Mouse (Mus musculus) forebrain, postnatal 0 days (tissue): ENCODE data around the gene Zfp92. TPM values are rescaled to one million over a fixed set of nuclear protein-coding genes. Genes with fewer than 3 reads are reported as not detected.
"Not testable (repeated sequence)": the region's sequence is repeated elsewhere in the genome, so short reads cannot be mapped to it uniquely, and the experiment has no call there.

Source experiments
- ATAC-seq: fragments of 200-750 bp; cut with Nextera tagmentation; 2 replicates; pipeline ENCODE4 v1.8.0; 2017; ENCODE audit warnings: mild to moderate bottlenecking, moderate library complexity
- DNase-seq: peaks from one replicate; pipeline ENCODE4 v3.0.0-alpha.2; 2015
- H3K27ac ChIP-seq: fragments of 300-500 bp; sonication (generic); 2 replicates; pipeline ENCODE4 v1.5.1; 2014; ENCODE audit warnings: low read depth, mild to moderate bottlenecking, antibody characterized with exemption, low read length, moderate library complexity, mixed read lengths
- H3K27me3 ChIP-seq: fragments of 300-500 bp; sonication (generic); 2 replicates; pipeline ENCODE4 v1.6.1; 2014; ENCODE audit warnings: mild to moderate bottlenecking, low read length, mixed read lengths; ENCODE audit not compliant: insufficient read depth
- H3K36me3 ChIP-seq: fragments of 300-500 bp; sonication (generic); 2 replicates; pipeline ENCODE4 v1.6.1; 2014; ENCODE audit warnings: mild to moderate bottlenecking, moderate library complexity; ENCODE audit not compliant: insufficient read depth
- H3K4me1 ChIP-seq: fragments of 300-500 bp; sonication (generic); 2 replicates; pipeline ENCODE4 v1.6.1; 2014; ENCODE audit warnings: antibody characterized with exemption; ENCODE audit not compliant: insufficient read depth
- H3K4me2 ChIP-seq: fragments of 300-500 bp; sonication (generic); 2 replicates; pipeline ENCODE4 v1.6.1; 2014; ENCODE audit warnings: low read depth, mild to moderate bottlenecking, moderate library complexity
- H3K4me3 ChIP-seq: fragments of 300-500 bp; sonication (generic); 2 replicates; pipeline ENCODE4 v1.5.1; 2014; ENCODE audit warnings: low read depth, low read length, mixed read lengths
- H3K9ac ChIP-seq: fragments of 300-500 bp; sonication (generic); 2 replicates; pipeline ENCODE4 v1.6.1; 2014; ENCODE audit warnings: mild to moderate bottlenecking
- H3K9me3 ChIP-seq: fragments of 300-500 bp; sonication (generic); 2 replicates; pipeline ENCODE4 v1.6.1; 2016; ENCODE audit warnings: low read length
- CTCF ChIP-seq: sonication (generic); IDR thresholded peaks from 2 replicates; pipeline ENCODE4 v1.5.1; 2016; ENCODE audit warnings: antibody characterized with exemption, control low read depth, low read depth
- WGBS: fragments of 180-500 bp; shearing (Covaris S2); extraction: QIAGEN DNeasy Blood & Tissue Kit; methylation state at CpG from one replicate; pipeline ENCODE4 v1.1.7; 2014; 5-methylcytosine and 5-hydroxymethylcytosine counted together
- polyA plus RNA-seq: library from polyadenylated mRNA; unstranded; fragments of >200 nt; fragmentation: Nextera tagmentation; extraction: Ambion mirVana; gene quantifications from 2 replicates; pipeline ENCODE4 v1.2.1, GENCODE M21; 2015
- total RNA-seq: library from RNA; depleted of rRNA; stranded (reverse); fragments of >200 nt; gene quantifications from 2 replicates; pipeline ENCODE4 v1.2.3, GENCODE M21; 2014; rRNA removed

Gene Zfp92
- total RNA-seq = 2.3 and 4.0 TPM in 2 replicates
- polyA plus RNA-seq = 0.54 and 0.80 TPM in 2 replicates

DNA sequence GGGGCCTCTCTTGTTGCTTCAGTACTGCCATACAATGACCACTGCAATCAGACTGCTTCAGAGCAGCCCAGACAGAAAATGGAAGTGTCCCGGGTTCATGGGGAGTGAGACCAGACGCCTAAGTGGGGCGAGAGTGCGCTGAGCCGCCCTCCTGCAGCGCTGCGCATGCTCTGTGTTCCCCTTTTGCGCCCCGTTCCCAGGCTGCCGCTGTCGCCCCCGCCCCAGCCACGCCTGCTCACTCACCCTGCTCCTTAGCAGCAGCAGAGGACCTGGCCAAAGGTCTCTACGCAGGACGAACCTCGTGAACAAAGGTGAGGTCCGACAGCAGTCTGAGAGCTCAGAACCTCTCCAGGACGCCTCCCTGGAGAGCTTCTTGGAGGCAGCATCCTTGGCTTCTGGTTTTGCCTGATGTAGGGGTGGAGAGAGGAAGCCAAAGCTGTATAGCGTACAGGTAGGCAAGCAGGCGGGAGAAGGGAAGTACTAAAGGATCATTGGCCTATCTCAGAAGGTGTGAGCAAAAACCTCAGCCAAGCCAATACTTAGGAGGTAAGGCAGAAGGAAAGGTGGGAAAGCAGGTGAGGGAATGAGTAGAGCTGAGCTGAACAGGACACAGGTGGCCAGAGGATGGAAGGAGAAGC, at the start of gene Zfp92:
Zfp92 (plus strand) TSS at position 217 of the 638 bp plus-strand sequence.
- no peak within 1 kb of the TSS for H3K27ac ChIP-seq
- H3K9ac ChIP-seq = peak within 1 kb of the TSS; percentile 25; the same call in 1 of the 2 replicates
- no peaks in the 10 kb centered on the region for H3K9me3 ChIP-seq
- TF ChIP-seq CTCF = no peak
- peak within 1 kb of the TSS; percentile 47 for H3K4me2 ChIP-seq
- DNase-seq = peak; percentile 8
- H3K36me3 ChIP-seq = no peaks in the 10 kb centered on the region
- WGBS = 31% methylated on average over 20 of the region's 20 CpGs
- H3K27me3 ChIP-seq = no peaks in the 10 kb centered on the region
- no peaks in the 10 kb centered on the region for H3K4me1 ChIP-seq
- ATAC-seq = peak; percentile 38; the same call in 1 of the 2 replicates
- H3K4me3 ChIP-seq = peak within 1 kb of the TSS; percentile 30

DNA sequence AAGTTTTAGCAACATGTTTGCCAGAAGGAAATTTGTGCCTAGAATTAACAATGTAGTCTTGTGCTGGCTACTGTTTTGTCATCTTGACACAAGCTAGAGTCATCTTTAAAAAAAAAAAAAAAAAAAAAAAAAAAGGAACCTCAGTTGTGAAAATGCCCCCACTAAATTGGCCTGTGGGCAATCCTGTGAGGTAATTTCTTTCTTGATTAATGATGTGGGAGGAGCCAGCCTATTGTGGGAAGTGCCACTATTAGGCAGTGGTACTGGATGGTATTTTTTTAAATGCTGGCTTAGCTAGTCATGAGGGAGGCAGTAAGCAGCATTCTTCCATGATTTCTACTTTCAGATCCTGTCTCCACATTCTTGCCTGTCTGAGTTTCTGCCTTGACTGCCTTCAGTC, 47.6 kb upstream of the Zfp92 start:
- Histone ChIP-seq H3K27ac (no peak overlapping the region), H3K36me3 (no peaks in the 10 kb centered on the region), H3K4me2 (no peak overlapping the region), H3K4me1 (no peaks in the 10 kb centered on the region), H3K9ac (no peak overlapping the region), H3K4me3 (no peak overlapping the region), H3K27me3 (no peaks in the 10 kb centered on the region), H3K9me3 (no peaks in the 10 kb centered on the region)
- no peak for TF ChIP-seq CTCF
- DNase-seq (no peak), ATAC-seq (no peak)

- Histone ChIP-seq H3K4me3 (no peak overlapping the region), H3K27me3 (no peaks in the 10 kb centered on the region), H3K27ac (no peak overlapping the region; the same call in 1 of the 2 replicates), H3K4me1 (no peaks in the 10 kb centered on the region), H3K36me3 (no peaks in the 10 kb centered on the region), H3K9me3 (no peaks in the 10 kb centered on the region), H3K4me2 (no peak overlapping the region), H3K9ac (no peak overlapping the region)
- ATAC-seq (peak; percentile 86), DNase-seq (peak; percentile 29)
- TF ChIP-seq CTCF = no peak
- WGBS = 60% methylated on average over 6 of the region's 6 CpGs
Measured at GRCm38 (mm10) chrX:73384419-73384818, 26.5 kb upstream of the Zfp92 start.

DNA sequence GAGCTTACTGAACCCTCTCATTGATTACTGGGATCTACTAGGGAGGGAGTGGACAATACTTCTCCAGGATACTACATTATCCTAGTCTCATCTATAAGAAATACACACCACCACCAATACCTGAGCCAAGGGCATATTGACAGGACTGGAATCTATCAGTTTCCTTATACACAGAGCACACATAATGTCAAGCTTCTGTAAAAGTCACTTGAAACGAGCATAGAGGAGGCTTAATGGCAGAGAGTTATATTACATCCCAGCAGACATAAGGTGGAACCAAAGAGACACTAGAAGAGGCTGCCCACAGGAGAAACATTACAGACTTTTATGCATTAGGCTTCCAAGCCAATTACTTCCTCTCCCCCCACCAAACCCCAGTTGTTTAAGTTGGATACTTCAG, 26.0 kb upstream of the Zfp92 start:
- TF ChIP-seq CTCF = no peak
- Histone ChIP-seq H3K27ac (no peak overlapping the region; the same call in 1 of the 2 replicates), H3K9ac (no peak overlapping the region), H3K4me3 (no peak overlapping the region), H3K4me2 (no peak overlapping the region), H3K27me3 (no peaks in the 10 kb centered on the region), H3K36me3 (no peaks in the 10 kb centered on the region), H3K4me1 (no peaks in the 10 kb centered on the region), H3K9me3 (no peaks in the 10 kb centered on the region)
- ATAC-seq (no peak), DNase-seq (no peak)
- 19% methylated on average over 1 of the region's 1 CpGs for WGBS

DNA sequence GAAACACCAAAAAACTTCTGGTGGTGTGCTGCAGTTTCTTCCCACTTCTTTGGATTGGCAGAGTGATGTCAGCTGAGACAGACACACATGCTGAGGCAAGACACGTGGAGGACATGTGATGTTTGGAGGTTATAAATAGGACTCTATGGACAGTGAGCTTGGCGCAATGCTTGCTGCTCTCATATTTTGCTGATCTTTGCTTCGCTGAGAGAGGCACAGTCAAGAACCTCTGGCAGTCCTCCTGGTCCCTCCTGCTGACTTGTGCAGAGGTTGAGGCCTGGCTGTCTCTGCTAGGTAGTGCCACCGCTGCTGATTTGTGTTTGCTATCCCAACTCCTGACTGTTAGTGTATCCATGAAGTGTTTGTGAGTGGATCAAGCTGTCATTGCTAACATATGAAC, 19.4 kb upstream of the Zfp92 start:
- ATAC-seq (no peak), DNase-seq (no peak)
- Histone ChIP-seq H3K4me2 (no peak overlapping the region), H3K4me3 (no peak overlapping the region), H3K27ac (no peak overlapping the region), H3K4me1 (no peaks in the 10 kb centered on the region), H3K27me3 (no peaks in the 10 kb centered on the region), H3K36me3 (no peaks in the 10 kb centered on the region), H3K9ac (no peak overlapping the region), H3K9me3 (no peaks in the 10 kb centered on the region)
- WGBS = 85% methylated on average over 4 of the region's 4 CpGs
- no peak for TF ChIP-seq CTCF

- ATAC-seq = no peak
- TF ChIP-seq CTCF = no peak
- no peak overlapping the region for H3K4me2 ChIP-seq
- 85% methylated on average over 1 of the region's 1 CpGs for WGBS
- no peaks in the 10 kb centered on the region for H3K27me3 ChIP-seq
- no peaks in the 10 kb centered on the region for H3K36me3 ChIP-seq
- H3K9ac ChIP-seq = no peak overlapping the region
- no peak for DNase-seq
- H3K4me1 ChIP-seq = no peaks in the 10 kb centered on the region
- H3K4me3 ChIP-seq = no peak overlapping the region
- H3K27ac ChIP-seq = no peak overlapping the region
- H3K9me3 ChIP-seq = no peaks in the 10 kb centered on the region
Measured at GRCm38 (mm10) chrX:73396446-73396845, 14.4 kb upstream of the Zfp92 start.

DNA sequence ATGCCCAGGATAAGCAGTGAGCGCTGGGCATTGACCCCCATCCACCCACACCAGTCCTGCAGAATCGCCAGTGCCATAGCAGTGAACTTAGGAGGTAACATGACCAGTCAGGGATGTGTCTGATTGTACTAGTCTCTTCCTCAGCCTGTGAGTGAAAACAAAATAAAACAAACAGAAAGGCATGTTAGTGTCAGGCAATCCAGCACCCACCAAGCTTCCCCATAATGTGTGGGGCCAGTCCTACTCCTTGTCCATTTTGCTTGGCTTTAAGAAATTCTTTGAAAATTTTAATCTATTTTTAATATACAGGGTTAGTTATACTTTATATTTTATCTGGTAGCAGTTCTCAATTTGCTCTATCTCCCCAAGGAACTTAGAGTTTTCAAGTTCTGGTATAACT, 12.3 kb upstream of the Zfp92 start, which contains the start of gene Gm18336:
Gm18336 (minus strand) TSS at position 101 of the 400 bp plus-strand sequence.
- not testable (repeated sequence) for H3K4me2 ChIP-seq, H3K4me1 ChIP-seq, DNase-seq, H3K9ac ChIP-seq, H3K9me3 ChIP-seq, H3K36me3 ChIP-seq, H3K27ac ChIP-seq, H3K4me3 ChIP-seq, ATAC-seq, H3K27me3 ChIP-seq
- 80% methylated on average over 2 of the region's 2 CpGs for WGBS
